Mouse (Mus musculus): ENCODE data around the gene Rasal2. TPM values are rescaled to one million over a fixed set of nuclear protein-coding genes. Genes with fewer than 3 reads are reported as not detected.

Rasal2 gene
- total and polyA plus RNA-seq, 3 experiments, result 1.5 to 3.2 TPM; not detected in 1

- Histone ChIP-seq H3K9ac (ENCODE audit: control insufficient read depth, low read depth, low read length, poor library complexity, severe bottlenecking) (no peak overlapping the region), H3K36me3 (ENCODE audit: control insufficient read depth in 1 of 2, insufficient read depth in 2 of 2, low read length in 2 of 2) (peaks cover 0 to 4% of the 10 kb centered on the region in 2 experiments; a peak in 2 of 4 replicates), H3K27ac (ENCODE audit: control insufficient read depth, low read depth, low read length) (no peak overlapping the region), H3K79me2 (ENCODE audit: control insufficient read depth, insufficient read depth, low read length, poor library complexity) (no peaks in the 10 kb centered on the region), H3K9me3 (replicated peaks; ENCODE audit: insufficient read depth, low read length) (no peaks in the 10 kb centered on the region), H3K4me1 (ENCODE audit: control insufficient read depth in 1 of 2, insufficient read depth in 2 of 2, low read length in 2 of 2) (no peaks in the 10 kb centered on the region), H3K27me3 (ENCODE audit: control insufficient read depth in 1 of 2, insufficient read depth in 2 of 2, low read length in 2 of 2) (no peaks in the 10 kb centered on the region), H3K4me3 (ENCODE audit: control insufficient read depth in 1 of 2, insufficient read depth in 1 of 2, low read depth in 2 of 2, low read length in 2 of 2) (no peak overlapping the region)
- TF ChIP-seq USF1 (IDR thresholded peaks at IDR 0.05; ENCODE audit: low read depth, low read length) (no peak), ZC3H11A (IDR thresholded peaks at IDR 0.05; ENCODE audit: low read depth, low read length) (no peak), ETS1 (IDR thresholded peaks at IDR 0.05; ENCODE audit: low read depth, low read length) (peak; percentile 71), EP300 (IDR thresholded peaks at IDR 0.05; ENCODE audit: low read depth in 1 of 2, low read length in 2 of 2) (peak; percentile 41 to 48; a peak in 2 of 4 replicates), TBP (IDR thresholded peaks at IDR 0.05; ENCODE audit: low read depth, low read length) (no peak), MYB (IDR thresholded peaks at IDR 0.05; ENCODE audit: low read depth, low read length) (no peak), RCOR1 (IDR thresholded peaks at IDR 0.05; ENCODE audit: low read depth, low read length) (peak; percentile 63; the same call in 1 of the 2 replicates), MXI1 (IDR thresholded peaks at IDR 0.05; ENCODE audit: low read depth, low read length) (no peak), GATA1 (IDR thresholded peaks at IDR 0.05; ENCODE audit: low read depth, low read length) (0 out of 2 replicates have a peak, but pooled peaks have one; percentile 39), TCF12 (IDR thresholded peaks at IDR 0.05; ENCODE audit: low read depth, low read length) (no peak), SMC3 (IDR thresholded peaks at IDR 0.05; ENCODE audit: low read depth, low read length) (no peak), MAX (IDR thresholded peaks at IDR 0.05; ENCODE audit: low read length) (0 out of 2 replicates have a peak, but pooled peaks have one; percentile 14)
- peak; percentile 72 for DNase-seq (ENCODE audit: low read depth, low spot score)
These were observed 164.3 kb downstream of the Rasal2 start for GRCm38 (mm10) chr1:157248112-157248511.

DNA sequence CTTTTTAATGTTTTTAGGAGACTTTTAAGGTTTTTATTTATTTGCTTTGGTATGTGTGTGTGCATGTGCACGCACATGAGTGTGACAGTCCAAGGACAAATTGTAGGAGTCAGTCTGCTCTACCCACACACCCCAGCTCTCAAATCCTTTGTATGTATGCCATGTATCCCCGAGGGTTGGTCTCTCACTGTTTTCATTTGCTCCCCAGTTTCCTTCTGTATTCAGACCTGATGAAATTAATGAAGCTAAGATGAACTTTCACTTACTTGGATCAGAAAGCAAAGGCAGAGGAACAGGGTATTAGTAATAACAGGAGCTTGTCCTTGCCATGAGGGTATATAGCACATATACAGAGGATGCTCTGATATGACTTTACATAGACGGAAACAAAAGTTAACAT is 165.1 kb downstream of the Rasal2 start:
- H3K4me1 ChIP-seq (ENCODE audit: control insufficient read depth in 1 of 2, insufficient read depth in 2 of 2, low read length in 2 of 2), result no peaks in the 10 kb centered on the region
- H3K36me3 ChIP-seq (ENCODE audit: control insufficient read depth in 1 of 2, insufficient read depth in 2 of 2, low read length in 2 of 2), result peaks cover 0 to 4% of the 10 kb centered on the region in 2 experiments; a peak in 2 of 4 replicates
- no peak overlapping the region for H3K4me3 ChIP-seq (ENCODE audit: control insufficient read depth in 1 of 2, insufficient read depth in 1 of 2, low read depth in 2 of 2, low read length in 2 of 2)
- TF ChIP-seq TAL1 (IDR thresholded peaks at IDR 0.05; ENCODE audit: low read length), result no peak
- TF ChIP-seq UBTF (IDR thresholded peaks at IDR 0.05; ENCODE audit: borderline replicate concordance, insufficient read depth, low read depth, low read length), result no peak
- no peak for TF ChIP-seq ETS1 (IDR thresholded peaks at IDR 0.05; ENCODE audit: low read depth, low read length)
- TF ChIP-seq MYB (IDR thresholded peaks at IDR 0.05; ENCODE audit: low read depth, low read length), result no peak
- TF ChIP-seq NRF1 (IDR thresholded peaks at IDR 0.05; ENCODE audit: insufficient read depth, low read depth, low read length, poor library complexity, severe bottlenecking), result no peak
- TF ChIP-seq ZC3H11A (IDR thresholded peaks at IDR 0.05; ENCODE audit: low read depth, low read length), result no peak
- TF ChIP-seq USF2 (IDR thresholded peaks at IDR 0.05; ENCODE audit: borderline replicate concordance in 1 of 2, insufficient read depth in 1 of 2, low read depth in 1 of 2, low read length in 2 of 2), result no peak
- TF ChIP-seq MXI1 (IDR thresholded peaks at IDR 0.05; ENCODE audit: low read depth, low read length), result no peak
- TF ChIP-seq POLR2A (IDR thresholded peaks at IDR 0.05; ENCODE audit: control insufficient read depth in 1 of 2, insufficient read depth in 1 of 2, low read depth in 1 of 2, low read length in 2 of 2, poor library complexity in 1 of 2), result no peak
- no peak for TF ChIP-seq TBP (IDR thresholded peaks at IDR 0.05; ENCODE audit: low read depth, low read length)
- no peak for TF ChIP-seq EP300 (IDR thresholded peaks at IDR 0.05; ENCODE audit: low read depth in 1 of 2, low read length in 2 of 2)
- no peak for TF ChIP-seq POLR2AphosphoS2 (IDR thresholded peaks at IDR 0.05; ENCODE audit: low read length)
- TF ChIP-seq MAZ (IDR thresholded peaks at IDR 0.05; ENCODE audit: low read depth, low read length), result no peak
- no peak for TF ChIP-seq GABPA (IDR thresholded peaks at IDR 0.05; ENCODE audit: low read depth, low read length)
- TF ChIP-seq ZMIZ1 (IDR thresholded peaks at IDR 0.05; ENCODE audit: low read depth, low read length), result no peak
- no peak for TF ChIP-seq E2F4 (IDR thresholded peaks at IDR 0.05; ENCODE audit: borderline replicate concordance, low read depth, low read length)
- no peak for TF ChIP-seq SIN3A (IDR thresholded peaks at IDR 0.05; ENCODE audit: low read length)
- no peak for TF ChIP-seq TCF12 (IDR thresholded peaks at IDR 0.05; ENCODE audit: low read depth, low read length)
- no peak for TF ChIP-seq POLR2AphosphoS5 (IDR thresholded peaks at IDR 0.05; ENCODE audit: borderline replicate concordance, low read depth, low read length)
- no peak for DNase-seq (ENCODE audit: low read depth, low spot score)
- no peak overlapping the region for H3K27ac ChIP-seq (ENCODE audit: control insufficient read depth, low read depth, low read length)
- no peak overlapping the region for H3K9ac ChIP-seq (ENCODE audit: control insufficient read depth, low read depth, low read length, poor library complexity, severe bottlenecking)
- no peaks in the 10 kb centered on the region for H3K27me3 ChIP-seq (ENCODE audit: control insufficient read depth in 1 of 2, insufficient read depth in 2 of 2, low read length in 2 of 2)
- H3K79me2 ChIP-seq (ENCODE audit: control insufficient read depth, insufficient read depth, low read length, poor library complexity), result no peaks in the 10 kb centered on the region
- H3K9me3 ChIP-seq (replicated peaks; ENCODE audit: insufficient read depth, low read length), result no peaks in the 10 kb centered on the region

Measured in MEL (cell line).